Mouse (Mus musculus): ENCODE data around the gene Dock8.
"Not testable (repeated sequence)": the region's sequence is repeated elsewhere in the genome, so short reads cannot be mapped to it uniquely, and the experiment has no call there.

Gene Dock8

GRCm38 (mm10) chr19:24998561-24998960, 773 bp upstream of the Dock8 start:
- DNase-seq (ENCODE audit: inconsistent ontology term): no peak

- no peak for DNase-seq (ENCODE audit: inconsistent ontology term)
These were observed 819 bp downstream of the Dock8 start for GRCm38 (mm10) chr19:25000153-25000552.

GRCm38 (mm10) chr19:25002032-25002431, 2.7 kb downstream of the Dock8 start:
- no peak for DNase-seq (ENCODE audit: inconsistent ontology term)

GRCm38 (mm10) chr19:25002828-25003227, 3.5 kb downstream of the Dock8 start:
- no peak for DNase-seq (ENCODE audit: inconsistent ontology term)

GRCm38 (mm10) chr19:25003810-25004209, 4.5 kb downstream of the Dock8 start:
- DNase-seq (ENCODE audit: inconsistent ontology term): no peak

- DNase-seq (ENCODE audit: inconsistent ontology term): no peak
These were observed 7.4 kb downstream of the Dock8 start for GRCm38 (mm10) chr19:25006686-25007085.

GRCm38 (mm10) chr19:25008509-25008908, 9.2 kb downstream of the Dock8 start:
- DNase-seq (ENCODE audit: inconsistent ontology term): no peak

GRCm38 (mm10) chr19:25022766-25023165, 23.4 kb downstream of the Dock8 start:
- DNase-seq (ENCODE audit: inconsistent ontology term): no peak

GRCm38 (mm10) chr19:25031765-25032164, 32.4 kb downstream of the Dock8 start:
- DNase-seq (ENCODE audit: inconsistent ontology term): no peak

GRCm38 (mm10) chr19:25033008-25033407, 33.7 kb downstream of the Dock8 start:
- DNase-seq (ENCODE audit: inconsistent ontology term): not testable (repeated sequence)

- DNase-seq (ENCODE audit: inconsistent ontology term): no peak
These were observed 36.5 kb downstream of the Dock8 start for GRCm38 (mm10) chr19:25035825-25036224.

GRCm38 (mm10) chr19:25036784-25037183, 37.5 kb downstream of the Dock8 start:
- no peak for DNase-seq (ENCODE audit: inconsistent ontology term)

GRCm38 (mm10) chr19:25037249-25037648, 37.9 kb downstream of the Dock8 start:
- DNase-seq (ENCODE audit: inconsistent ontology term): no peak

- DNase-seq (ENCODE audit: inconsistent ontology term): no peak
These were observed 39.0 kb downstream of the Dock8 start for GRCm38 (mm10) chr19:25038293-25038692.

GRCm38 (mm10) chr19:25041209-25041608, 41.9 kb downstream of the Dock8 start:
- peak; percentile 26 for DNase-seq (ENCODE audit: inconsistent ontology term)

- DNase-seq (ENCODE audit: inconsistent ontology term): no peak
These were observed 43.6 kb downstream of the Dock8 start for GRCm38 (mm10) chr19:25042973-25043372.

- DNase-seq (ENCODE audit: inconsistent ontology term): no peak
These were observed 44.7 kb downstream of the Dock8 start for GRCm38 (mm10) chr19:25044057-25044456.

GRCm38 (mm10) chr19:25052355-25052754, 53.0 kb downstream of the Dock8 start:
- DNase-seq (ENCODE audit: inconsistent ontology term): no peak

- no peak for DNase-seq (ENCODE audit: inconsistent ontology term)
These were observed 53.8 kb downstream of the Dock8 start for GRCm38 (mm10) chr19:25053152-25053551.

GRCm38 (mm10) chr19:25055025-25055424, 55.7 kb downstream of the Dock8 start:
- no peak for DNase-seq (ENCODE audit: inconsistent ontology term)

GRCm38 (mm10) chr19:25055559-25055958, 56.2 kb downstream of the Dock8 start:
- no peak for DNase-seq (ENCODE audit: inconsistent ontology term)

- DNase-seq (ENCODE audit: inconsistent ontology term): no peak
These were observed 56.9 kb downstream of the Dock8 start for GRCm38 (mm10) chr19:25056224-25056623.

GRCm38 (mm10) chr19:25057826-25058225, 58.5 kb downstream of the Dock8 start:
- no peak for DNase-seq (ENCODE audit: inconsistent ontology term)

- DNase-seq (ENCODE audit: inconsistent ontology term): no peak
These were observed 60.6 kb downstream of the Dock8 start for GRCm38 (mm10) chr19:25059847-25060364.

All from Muller cell, postnatal 12 days (primary cell).